Mouse (Mus musculus) lung, postnatal 0 days (tissue): Measurements from ENCODE around the gene Acsl1.

ENCODE experiments used
- CTCF ChIP-seq: IDR thresholded peaks from 2 replicates; pipeline ENCODE4 v1.5.1; 2016; ENCODE audit warnings: antibody characterized with exemption, mild to moderate bottlenecking
- EP300 ChIP-seq: IDR thresholded peaks from 2 replicates; pipeline ENCODE4 v1.6.1; 2016; ENCODE audit warnings: antibody characterized with exemption, mild to moderate bottlenecking, control low read depth

GRCm38 (mm10) chr8:46445964-46446915 is 24.6 kb upstream of the Acsl1 start:
- TF ChIP-seq CTCF: no peak
- no peak for TF ChIP-seq EP300
